Mouse (Mus musculus) thymus, postnatal 4 days (tissue): ENCODE data around the gene Sar1a.

Experiments used
- DNase-seq: peaks from one replicate; pipeline ENCODE4 v3.0.0; 2021

Gene Sar1a

DNA sequence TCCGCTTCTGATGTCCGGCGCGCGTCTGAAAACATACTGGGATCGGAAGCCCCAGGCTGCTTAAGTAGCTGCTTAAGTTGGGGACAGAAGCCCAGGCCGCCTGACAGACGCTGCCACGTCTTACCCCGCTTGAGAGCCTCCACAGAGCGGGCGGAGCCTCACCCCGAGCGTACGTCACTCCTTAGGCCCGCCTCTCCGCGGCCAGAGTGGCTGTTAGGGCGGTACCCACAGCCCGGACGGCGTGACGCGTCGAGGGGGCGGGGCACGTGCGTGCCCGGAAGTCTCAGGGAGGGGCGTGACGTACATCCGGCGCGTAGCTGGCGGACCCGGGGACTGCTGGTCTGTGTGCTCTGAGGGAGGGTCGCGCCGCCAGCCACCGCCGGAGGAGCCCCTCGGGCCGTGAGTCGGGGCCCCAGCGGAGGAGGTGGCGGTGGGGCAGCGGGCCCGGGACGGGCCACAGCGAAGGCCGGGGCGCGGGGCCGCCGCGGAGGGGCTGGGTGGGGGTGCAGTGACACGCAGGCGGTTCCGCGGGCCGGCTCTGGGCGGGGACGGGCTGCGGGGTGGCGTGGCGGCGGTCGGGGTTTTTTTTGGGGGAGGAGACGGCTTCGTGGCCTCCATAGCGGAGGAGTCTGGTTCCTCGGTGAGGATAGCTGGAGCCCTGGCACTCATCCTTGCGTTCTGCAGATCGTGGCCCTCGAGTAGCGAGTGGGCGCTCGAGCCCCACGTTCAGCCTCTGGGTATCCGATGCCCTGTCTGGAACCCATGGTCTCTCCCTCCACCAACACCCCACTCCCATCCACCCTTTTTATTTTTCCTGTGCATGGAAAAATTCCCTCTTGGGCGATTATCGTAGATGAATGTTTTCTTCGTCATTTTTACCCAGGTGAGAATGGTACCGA is at the start of gene Sar1a:
Gene Sar1a (plus strand): TSS at position 285 of the 899 bp plus-strand sequence.
- DNase-seq = peak; percentile 99

DNA sequence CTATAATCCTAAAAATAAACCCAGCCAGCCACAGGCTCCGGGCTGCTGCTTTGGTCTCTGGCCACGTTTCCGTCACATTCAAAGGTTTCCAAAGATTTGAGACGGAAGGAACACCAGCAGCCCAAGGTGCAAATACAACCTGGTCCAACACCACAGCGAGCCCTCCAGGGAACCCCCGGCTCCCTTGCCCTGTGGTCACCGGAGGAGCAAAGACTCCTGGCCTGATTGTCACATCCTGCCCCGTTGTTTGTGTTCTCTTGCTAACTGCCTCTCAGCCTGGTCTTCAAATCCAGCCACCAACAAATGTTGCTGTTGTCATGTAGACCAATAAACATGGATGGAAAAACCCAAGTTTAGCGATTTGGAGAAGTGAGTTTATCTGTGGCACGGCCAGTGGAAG is 47.7 kb upstream of the Sar1a start:
- DNase-seq = no peak

DNA sequence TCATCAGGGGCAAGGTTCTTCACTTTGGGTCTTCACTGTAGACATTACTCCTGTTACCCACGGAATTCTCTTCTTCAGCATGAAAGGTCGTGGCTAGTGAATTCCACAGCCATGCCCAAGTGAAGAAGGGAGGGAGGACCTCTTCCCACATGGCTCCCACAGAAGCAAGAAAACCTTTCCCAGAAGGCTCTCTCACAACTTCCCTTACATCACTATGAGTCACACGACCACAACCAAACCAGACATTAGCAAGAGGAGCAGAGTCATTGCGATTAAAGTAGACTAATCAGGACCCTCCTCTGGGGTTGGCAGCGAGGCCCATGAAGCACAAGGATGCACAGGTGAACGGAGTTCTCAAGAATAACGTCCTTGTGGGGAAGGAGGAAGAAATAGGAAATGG is 43.0 kb upstream of the Sar1a start:
- no peak for DNase-seq

DNA sequence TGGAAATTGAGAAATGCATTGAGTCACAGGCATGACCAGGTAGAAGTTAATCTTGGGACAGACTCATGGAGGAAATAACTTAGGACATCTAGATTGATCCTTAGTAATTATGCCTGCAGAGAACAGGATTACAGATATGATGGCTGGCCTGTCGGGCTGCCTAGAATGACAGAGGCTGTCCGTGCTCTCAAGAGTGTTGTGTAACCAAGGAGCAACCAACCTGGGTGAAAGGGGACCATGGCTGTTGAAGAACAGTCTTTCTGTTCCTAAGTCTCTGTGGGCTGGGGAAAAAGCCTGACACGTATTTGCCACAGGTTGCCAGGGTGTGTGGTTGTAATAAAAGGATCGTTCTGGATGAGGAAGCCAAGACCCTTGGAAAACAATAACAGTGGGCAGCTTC is 39.7 kb upstream of the Sar1a start:
- no peak for DNase-seq

DNA sequence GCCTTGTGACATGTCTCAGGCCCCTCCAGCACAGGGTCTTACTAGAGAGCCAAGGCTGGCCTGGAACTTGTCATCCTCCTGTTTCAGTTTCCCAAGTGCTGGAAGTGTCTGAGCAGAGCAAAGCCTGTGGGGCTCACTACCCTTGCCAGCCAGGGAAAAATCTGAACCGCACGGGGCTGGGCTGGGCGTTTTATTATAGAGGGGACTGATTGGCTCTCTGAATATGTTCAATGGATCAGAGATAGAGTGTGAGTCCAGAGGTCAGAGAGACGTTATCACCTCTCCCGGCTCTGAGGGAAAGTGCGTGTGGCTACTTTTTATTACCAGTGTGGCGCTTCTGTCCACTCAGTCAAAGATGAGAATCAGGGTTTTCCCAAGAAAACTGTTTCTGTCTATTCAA is 33.5 kb upstream of the Sar1a start:
- DNase-seq = no peak

DNA sequence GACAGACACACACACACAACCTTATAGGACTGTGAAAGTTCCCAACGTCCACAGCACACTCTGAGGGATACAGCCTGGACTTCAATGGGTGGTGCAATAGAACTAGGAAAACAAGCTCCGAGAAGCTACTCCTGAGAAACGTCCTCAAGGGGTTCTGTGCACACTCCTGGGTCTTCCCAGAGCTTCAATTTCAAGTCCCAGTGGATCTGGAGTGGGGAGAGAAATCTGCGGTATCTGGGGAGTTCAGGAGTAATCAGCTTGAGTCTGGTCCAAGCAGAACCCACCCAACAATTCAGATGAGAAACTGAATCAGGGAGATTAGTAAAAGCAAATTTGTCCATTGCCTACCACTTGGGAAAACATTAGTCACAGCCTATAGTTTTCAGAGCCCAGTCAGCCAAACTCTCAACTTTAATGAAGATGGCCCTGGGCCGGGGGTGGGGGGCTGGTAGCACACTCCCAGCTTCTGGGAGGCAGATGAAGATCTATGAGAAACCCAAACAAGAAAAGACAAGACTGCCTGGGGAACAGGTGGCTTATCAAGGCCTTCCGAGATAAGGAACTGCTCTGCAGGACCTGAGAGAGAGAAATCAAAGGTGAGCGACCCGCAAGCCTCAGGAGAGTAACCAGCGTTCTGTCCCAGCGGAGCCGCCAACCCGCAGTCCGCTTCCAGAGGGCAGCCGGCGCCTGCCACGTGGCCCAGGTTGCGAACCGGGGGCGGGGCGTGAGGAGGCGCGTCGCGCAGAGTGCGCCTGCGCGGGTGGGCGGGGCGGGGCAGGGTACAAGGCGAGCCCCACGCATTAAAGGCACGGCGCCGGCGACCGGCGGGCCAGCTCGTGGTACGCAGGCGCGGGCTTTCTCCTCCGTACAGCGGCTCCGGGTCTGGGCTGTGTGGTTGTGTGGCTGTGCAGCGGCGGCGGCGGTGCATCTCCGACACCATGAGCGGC is 32.0 kb upstream of the Sar1a start, which contains the start of gene Ppa1:
Gene Ppa1 (plus strand): TSS at position 763 of the 947 bp plus-strand sequence.
- peak; percentile 88 for DNase-seq

DNA sequence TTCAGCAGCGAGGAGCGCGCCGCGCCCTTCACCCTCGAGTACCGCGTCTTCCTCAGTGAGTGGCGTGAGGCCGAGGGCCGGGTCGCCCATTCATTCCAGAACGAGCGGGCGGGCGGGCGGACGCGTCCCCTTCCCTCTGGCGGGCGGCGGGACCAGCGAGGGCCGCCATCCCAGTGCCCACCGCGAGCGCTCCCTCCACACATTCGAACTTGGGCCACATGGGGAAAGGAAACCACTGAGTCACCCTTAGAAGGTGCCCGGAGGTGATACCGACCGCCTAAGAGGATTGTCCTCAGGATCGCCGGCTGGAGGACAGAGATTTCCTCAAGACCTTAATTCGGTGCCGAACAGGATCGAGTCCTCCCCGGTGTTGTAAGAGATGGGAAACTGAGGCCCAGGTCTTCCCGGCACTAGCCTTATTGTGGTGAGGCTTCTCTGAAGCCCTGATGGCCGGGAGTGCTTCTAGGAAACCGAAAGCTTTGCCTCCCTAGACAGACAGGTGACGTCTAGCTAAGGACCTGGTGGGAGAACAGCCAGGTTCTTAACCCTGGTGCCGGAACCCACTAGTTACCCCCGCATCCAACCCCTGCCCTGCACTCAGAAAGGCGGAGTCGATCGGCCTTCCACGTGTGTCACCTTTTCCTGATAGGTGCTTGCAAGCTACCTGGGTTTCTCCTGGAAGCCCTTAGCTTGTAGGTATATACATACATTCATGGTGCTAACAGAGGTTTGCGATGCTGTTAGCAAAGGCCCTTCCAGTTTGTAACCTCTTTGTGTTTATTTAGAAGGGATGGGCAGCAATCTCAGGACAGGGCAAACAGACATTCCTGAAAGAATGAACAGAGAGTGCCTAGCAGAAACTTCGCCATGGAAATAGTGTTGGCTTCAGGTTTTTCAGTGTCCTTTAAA is 31.1 kb upstream of the Sar1a start:
- peak; percentile 18 for DNase-seq

DNA sequence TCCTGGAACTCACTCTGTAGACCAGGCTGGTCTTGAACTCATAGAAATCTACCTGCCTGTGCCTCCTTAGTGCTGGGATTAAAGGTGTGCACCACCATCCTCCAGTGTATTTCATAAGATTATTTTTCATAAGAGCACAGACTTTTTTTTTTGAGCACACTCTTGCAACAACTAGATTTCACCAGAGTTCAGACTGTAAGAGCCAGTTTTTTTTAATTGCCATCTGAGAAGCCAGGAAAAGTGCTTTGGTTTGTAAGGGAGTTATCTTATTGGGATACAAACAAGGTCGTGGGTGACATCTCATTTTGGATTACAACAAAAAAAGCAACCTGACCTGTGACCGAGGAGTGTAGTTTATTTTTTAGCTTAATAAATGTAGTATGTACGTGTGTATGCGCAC is 26.0 kb upstream of the Sar1a start:
- no peak for DNase-seq

DNA sequence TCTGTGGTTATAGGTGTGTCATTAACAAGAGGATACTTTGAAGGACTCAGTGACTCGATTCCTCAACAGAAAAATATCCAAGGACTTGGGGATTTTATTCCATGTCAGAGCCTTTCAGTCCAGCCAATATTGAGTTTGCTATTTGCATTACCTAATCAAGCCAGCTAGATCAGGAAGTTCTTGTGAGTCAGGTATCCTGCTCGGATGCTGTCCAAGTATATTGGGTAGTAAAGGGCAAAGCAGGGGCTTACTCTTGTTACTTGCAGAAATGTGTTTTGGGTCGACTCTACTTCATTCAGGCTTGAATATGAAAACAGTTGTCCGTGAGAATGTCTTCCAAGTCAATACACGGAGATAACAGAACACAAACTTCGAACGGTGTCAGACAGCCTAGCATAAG is 25.4 kb upstream of the Sar1a start:
- no peak for DNase-seq

DNA sequence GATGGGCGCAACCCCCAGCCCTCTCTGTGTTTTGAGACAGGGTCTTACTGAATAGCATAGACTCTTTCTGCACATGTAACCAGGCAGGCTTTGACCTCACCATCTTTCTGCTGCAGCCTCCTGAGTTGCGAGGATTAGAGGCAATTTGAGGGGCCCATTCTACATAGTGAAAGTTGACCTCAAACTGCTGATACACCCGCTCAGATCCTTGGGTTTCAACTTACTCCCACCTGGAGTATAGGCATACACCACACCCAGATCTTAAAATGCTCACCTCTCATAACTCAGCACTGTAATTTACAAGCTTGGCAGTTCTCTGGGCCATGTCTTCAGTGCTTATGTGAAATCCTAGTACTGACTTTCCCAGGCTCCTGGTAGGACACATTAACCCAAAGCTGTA is 24.9 kb upstream of the Sar1a start:
- DNase-seq = no peak

DNA sequence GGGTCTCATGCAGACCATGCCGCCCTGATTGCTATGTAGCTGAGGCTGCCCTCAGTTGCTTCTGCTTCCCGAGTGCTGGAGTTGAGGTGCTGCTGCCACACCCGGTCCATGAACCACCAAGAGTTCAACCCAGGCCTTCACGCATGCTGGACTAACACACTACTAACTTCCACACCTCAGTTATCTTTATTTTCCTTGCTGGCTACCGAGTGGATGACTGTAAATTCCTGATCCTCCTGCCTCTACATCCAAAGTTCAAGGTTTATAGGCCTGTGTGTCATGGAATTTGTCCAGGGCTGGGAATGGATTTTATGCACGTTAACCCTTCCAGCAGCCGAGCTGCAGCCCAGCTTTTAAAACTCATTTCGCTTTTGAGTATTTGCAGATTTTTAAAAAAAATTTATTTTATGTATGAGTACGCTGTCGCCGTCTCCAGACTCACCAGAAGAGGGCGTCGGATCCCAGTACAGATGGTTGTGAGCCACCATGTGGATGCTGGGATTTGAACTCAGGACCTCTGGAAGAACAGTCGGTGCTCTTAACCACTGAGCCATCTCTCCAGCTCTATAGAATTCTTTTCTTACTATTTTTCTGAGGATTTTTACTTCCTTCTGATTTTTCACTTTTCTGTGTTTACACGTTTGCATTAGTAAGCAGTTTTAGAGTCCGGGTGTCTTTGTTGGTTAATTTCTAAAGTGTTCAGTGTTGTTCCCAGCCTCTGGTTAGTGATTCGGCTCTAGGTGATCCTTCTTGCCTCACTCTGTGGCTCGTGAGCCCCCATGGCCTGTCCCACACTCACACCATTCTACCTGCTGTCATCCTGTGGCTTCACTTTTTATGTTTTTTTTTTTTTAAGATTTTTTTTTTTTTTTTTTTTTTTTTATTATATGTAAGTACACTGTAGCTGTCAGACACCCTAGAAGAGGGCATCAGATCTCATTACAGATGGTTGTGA is 22.9 kb upstream of the Sar1a start:
- peak; percentile 26 for DNase-seq

DNA sequence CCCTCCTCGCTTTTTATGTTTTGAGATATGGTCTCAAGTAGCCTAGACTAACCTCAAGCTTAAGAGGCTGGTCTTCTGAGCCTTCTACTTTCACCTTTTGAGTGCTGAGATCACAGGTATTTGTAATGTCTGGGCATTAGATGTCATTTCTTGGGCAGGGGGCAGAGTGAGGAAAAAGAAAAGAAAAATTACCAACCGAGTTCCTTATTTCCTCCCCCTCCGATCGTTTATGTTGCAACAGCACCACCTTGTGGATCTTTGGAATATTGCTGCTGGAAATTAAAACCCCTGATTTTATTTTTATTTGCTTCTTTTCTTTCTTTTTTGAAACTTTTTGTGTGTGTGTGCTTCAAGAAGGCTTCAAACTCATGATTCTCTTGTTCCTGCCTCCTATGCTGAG is 22.1 kb upstream of the Sar1a start:
- DNase-seq = peak; percentile 58

DNA sequence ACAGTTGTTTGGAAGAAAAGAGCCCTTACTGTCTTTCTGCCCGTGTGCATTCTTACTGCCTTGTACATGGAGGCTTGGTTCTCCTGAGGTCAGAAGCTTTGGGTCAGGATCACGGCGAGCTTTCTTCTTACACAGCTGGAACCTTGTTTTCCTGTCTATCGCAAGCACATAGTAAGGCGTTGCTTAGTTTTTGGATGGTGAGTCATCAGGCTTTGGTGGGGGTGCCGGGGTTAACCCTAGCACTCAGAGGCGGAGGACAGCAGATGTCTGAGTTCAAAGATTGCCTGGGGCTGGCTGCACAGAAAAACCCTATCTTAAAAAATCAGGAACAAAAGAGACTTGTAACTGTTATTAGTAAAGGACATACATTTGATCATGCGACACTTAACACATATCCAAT is 18.2 kb upstream of the Sar1a start:
- no peak for DNase-seq

DNA sequence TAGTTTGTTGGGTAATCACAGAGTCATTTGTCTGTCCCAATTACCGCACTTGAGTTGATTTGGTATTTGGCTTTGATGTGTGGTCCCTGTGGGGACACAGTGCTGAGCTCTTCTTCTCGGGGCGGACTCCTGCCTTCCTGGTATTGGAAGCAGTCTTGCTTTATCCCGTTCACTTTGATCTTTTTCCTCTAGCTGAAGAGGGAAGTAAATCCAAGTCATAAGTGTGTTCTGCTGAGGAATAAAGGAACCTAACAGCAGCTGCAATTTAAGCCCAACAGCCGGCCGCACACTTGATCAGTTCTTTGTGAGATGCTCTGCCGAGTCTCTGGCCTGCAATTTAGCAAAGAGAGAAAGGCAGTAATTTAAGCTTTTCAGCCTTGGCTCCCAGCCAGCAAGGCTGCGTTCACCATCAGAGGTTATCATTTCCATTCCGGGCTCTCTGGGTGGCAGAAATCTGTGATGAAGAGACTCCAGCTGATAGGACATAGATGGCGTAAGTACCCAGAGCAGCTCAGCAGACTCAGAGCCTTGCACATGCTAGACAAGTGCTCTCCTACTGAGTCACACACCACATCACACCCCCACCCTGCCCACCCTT is 17.6 kb upstream of the Sar1a start:
- no peak for DNase-seq

DNA sequence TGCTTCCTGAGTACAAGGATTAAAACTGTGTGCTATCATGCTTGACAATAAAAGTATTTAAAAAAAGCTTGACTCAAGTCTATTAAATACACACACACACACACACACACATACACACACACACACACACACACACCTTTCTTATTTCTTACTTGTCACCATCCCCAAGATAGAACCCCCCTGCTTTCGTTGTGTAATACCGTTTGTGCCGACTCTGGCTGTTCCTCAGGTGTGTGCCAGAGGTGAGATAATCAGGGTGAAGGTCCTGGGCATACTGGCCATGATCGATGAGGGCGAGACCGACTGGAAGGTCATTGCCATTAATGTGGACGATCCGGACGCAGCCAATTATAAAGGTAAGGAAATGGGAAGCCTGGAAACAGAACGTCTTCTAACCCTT is 15.0 kb upstream of the Sar1a start:
- DNase-seq = no peak

DNA sequence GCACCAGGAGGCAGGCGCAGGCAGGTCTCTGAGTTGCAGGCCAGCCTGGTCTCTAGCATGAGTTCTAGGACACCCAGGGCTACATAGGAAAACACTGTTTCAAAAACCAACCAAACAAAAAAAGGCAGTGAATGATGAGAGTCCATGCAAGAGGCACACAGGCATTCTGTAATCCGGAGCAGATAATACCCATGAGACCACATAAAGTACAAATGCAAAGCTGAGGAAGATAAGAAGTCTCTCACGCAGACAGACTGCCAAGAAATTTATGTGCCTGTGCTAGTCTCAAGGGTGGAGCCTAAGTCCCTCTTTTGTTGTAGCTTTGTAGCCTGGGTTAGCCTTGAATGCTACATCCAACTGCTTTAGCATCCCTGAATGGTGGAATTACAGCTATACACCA is 14.4 kb upstream of the Sar1a start:
- DNase-seq = no peak

DNA sequence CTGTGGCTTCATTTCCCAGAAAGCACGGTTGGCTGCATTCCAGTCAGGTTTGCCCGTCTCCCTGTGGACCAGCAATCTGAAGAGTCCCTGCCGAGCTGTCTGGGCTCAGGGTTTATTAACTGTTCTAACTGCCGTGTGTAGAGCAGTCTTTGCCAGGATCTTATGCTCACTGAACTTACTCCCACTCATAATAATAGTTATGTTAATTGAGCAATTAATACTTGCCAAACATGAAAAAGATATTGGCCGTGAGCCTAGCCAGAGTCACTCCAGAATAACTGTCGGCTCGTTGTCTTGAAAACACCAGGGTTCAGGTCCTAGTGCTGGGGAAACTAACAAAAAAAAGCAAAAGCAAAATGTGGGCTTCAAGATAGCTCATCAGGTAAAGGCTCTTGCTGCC is 10.8 kb upstream of the Sar1a start:
- DNase-seq = no peak

DNA sequence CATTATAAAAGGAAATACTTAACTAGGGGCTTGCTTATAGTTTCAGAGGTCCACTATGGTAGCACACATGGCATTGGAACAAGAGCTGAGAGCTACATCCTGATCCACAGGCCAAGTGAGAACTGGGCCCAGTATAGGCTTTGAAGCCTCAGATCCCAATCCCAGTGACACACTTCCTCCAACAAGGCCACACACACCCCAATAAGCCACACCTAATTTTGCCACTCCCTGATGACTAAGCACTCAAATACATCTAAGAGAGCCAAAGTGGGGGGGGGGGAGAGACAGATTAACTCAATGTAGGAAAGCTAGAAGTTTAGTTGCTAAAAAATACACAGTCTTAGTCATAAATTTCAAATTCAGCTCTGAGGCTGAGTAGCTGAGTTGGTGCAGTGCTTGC is 10.2 kb upstream of the Sar1a start:
- no peak for DNase-seq

DNA sequence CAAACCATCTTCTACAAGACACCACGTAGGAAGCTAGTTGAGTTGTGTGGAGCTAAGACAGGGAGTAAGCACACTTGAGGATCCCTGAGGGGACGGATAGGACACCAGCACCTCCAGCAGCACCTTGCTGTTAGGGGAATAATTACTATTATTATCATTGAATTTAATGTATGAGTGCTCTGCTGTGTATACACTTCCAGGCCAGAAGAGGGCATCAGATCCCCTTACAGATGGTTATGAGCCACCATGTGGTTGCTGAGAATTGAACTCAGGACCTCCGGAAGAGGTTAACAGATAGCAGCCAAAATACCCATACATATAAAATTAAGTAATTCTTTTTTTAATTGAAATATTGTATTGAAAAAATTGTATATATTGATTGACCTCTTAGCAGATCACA is 9.3 kb upstream of the Sar1a start:
- DNase-seq = no peak

DNA sequence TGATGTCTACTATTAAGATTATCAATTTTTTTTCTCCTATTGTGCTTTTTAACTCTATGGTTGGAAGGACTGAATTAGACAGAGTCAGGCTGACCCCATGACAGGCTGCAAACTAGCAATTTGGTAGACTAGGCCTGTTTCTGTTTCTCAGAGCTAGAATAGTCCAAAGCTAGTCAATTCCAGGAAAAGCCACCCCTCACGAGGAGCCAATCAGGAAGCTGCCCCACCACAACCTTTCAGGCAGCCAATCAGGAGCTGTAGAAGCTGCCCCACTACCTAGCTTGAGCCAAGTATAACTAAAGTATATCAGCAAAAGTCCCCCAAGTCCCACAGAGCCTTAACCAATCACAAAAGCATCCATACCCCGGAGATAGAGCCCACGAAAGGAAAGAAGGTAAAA is 4.2 kb upstream of the Sar1a start:
- DNase-seq = no peak

DNA sequence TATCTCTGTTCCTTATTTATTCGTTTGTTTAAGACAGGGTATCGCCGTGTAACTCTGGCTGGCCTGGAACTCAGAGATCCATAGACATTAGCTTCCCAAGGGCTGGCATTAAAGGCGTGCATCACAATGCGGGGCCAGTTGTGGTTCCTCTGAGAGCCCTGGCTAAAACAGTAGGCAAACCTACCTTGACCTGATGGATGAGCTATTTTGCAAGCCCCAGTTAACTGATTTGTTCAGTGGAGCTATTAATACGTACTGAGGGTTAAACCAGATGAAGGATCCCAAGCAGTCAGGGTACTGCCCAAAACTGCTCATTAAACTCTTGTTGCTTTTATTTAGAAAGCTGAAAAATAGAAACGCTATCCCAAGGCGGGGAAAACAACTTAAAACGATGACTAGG is 554 bp upstream of the Sar1a start:
- DNase-seq = no peak
